Mouse (Mus musculus): ENCODE measurements at regions not wholly inside any gene's neighbourhood (a gene's known extent, or its start where the extent isn't known, plus 50 kb on each side); places are given as distances from the start of the nearest gene placed in this dataset.
"Not testable (repeated sequence)": the region's sequence is repeated elsewhere in the genome, so short reads cannot be mapped to it uniquely, and the experiment has no call there.

- H3K9ac ChIP-seq (replicated peaks) = no peak overlapping the region
- ATAC-seq (ENCODE audit: low FRiP score) = no peak
- no peaks in the 10 kb centered on the region for H3K4me1 ChIP-seq
- no peaks in the 10 kb centered on the region for H3K9me3 ChIP-seq (replicated peaks)
- 78% methylated on average over 2 of the region's 2 CpGs for whole genome bisulfite sequencing
- no peaks in the 10 kb centered on the region for H3K27me3 ChIP-seq (replicated peaks)
- H3K4me3 ChIP-seq (replicated peaks) = no peak overlapping the region
- no peaks in the 10 kb centered on the region for H3K36me3 ChIP-seq
- H3K27ac ChIP-seq (replicated peaks) = no peak overlapping the region
- no peak overlapping the region for H3K4me2 ChIP-seq
Measured at GRCm38 (mm10) chr12:11708879-11709602, 253.2 kb downstream of the Rad51ap2 start.

- Histone ChIP-seq H3K4me2 (no peak overlapping the region), H3K36me3 (no peaks in the 10 kb centered on the region), H3K4me3 (replicated peaks) (no peak overlapping the region), H3K27me3 (replicated peaks) (no peaks in the 10 kb centered on the region), H3K4me1 (no peaks in the 10 kb centered on the region), H3K9ac (replicated peaks) (no peak overlapping the region), H3K27ac (replicated peaks) (no peak overlapping the region), H3K9me3 (replicated peaks) (no peaks in the 10 kb centered on the region)
- WGBS = 75% methylated on average over 4 of the region's 4 CpGs
- ATAC-seq (ENCODE audit: low FRiP score) = no peak
Measured at GRCm38 (mm10) chr12:11717633-11718032, 261.8 kb downstream of the Rad51ap2 start.

GRCm38 (mm10) chr12:11751471-11751870 lies 295.6 kb downstream of the Rad51ap2 start:
- Histone ChIP-seq H3K9ac (replicated peaks) (no peak overlapping the region), H3K4me2 (no peak overlapping the region), H3K27ac (replicated peaks) (no peak overlapping the region), H3K27me3 (replicated peaks) (no peaks in the 10 kb centered on the region), H3K4me1 (no peaks in the 10 kb centered on the region), H3K9me3 (replicated peaks) (no peaks in the 10 kb centered on the region), H3K4me3 (replicated peaks) (no peak overlapping the region), H3K36me3 (no peaks in the 10 kb centered on the region)
- no peak for ATAC-seq (ENCODE audit: low FRiP score)
- 89% methylated on average over 2 of the region's 2 CpGs for WGBS

- no peaks in the 10 kb centered on the region for H3K27me3 ChIP-seq (replicated peaks)
- H3K4me1 ChIP-seq = no peaks in the 10 kb centered on the region
- no peak overlapping the region for H3K4me3 ChIP-seq (replicated peaks)
- no peak overlapping the region for H3K9ac ChIP-seq (replicated peaks)
- no peak for ATAC-seq (ENCODE audit: low FRiP score)
- no peaks in the 10 kb centered on the region for H3K9me3 ChIP-seq (replicated peaks)
- no peak overlapping the region for H3K4me2 ChIP-seq
- H3K36me3 ChIP-seq = no peaks in the 10 kb centered on the region
- H3K27ac ChIP-seq (replicated peaks) = no peak overlapping the region
Measured at GRCm38 (mm10) chr12:11754184-11754907, 298.5 kb downstream of the Rad51ap2 start.

- Histone ChIP-seq H3K27ac (replicated peaks) (no peak overlapping the region), H3K9me3 (replicated peaks) (no peaks in the 10 kb centered on the region), H3K4me2 (no peak overlapping the region), H3K4me3 (replicated peaks) (no peak overlapping the region), H3K36me3 (no peaks in the 10 kb centered on the region), H3K27me3 (replicated peaks) (no peaks in the 10 kb centered on the region), H3K9ac (replicated peaks) (no peak overlapping the region), H3K4me1 (no peaks in the 10 kb centered on the region)
- 88% methylated on average over 2 of the region's 2 CpGs for WGBS
- ATAC-seq (ENCODE audit: low FRiP score) = no peak
Measured at GRCm38 (mm10) chr12:11802326-11802725, 346.4 kb downstream of the Rad51ap2 start.

GRCm38 (mm10) chr12:11803162-11803561 lies 347.3 kb downstream of the Rad51ap2 start:
- no peaks in the 10 kb centered on the region for H3K9me3 ChIP-seq (replicated peaks)
- H3K4me1 ChIP-seq = no peaks in the 10 kb centered on the region
- ATAC-seq (ENCODE audit: low FRiP score) = no peak
- H3K9ac ChIP-seq (replicated peaks) = no peak overlapping the region
- H3K36me3 ChIP-seq = no peaks in the 10 kb centered on the region
- no peak overlapping the region for H3K4me3 ChIP-seq (replicated peaks)
- H3K27ac ChIP-seq (replicated peaks) = no peak overlapping the region
- no peak overlapping the region for H3K4me2 ChIP-seq
- H3K27me3 ChIP-seq (replicated peaks) = no peaks in the 10 kb centered on the region
- 78% methylated on average over 1 of the region's 1 CpGs for WGBS

GRCm38 (mm10) chr12:11829701-11830100 lies 373.8 kb downstream of the Rad51ap2 start:
- H3K27me3 ChIP-seq (replicated peaks) = no peaks in the 10 kb centered on the region
- no peak overlapping the region for H3K9ac ChIP-seq (replicated peaks)
- no peak for ATAC-seq (ENCODE audit: low FRiP score)
- H3K27ac ChIP-seq (replicated peaks) = no peak overlapping the region
- H3K9me3 ChIP-seq (replicated peaks) = no peaks in the 10 kb centered on the region
- 0 out of 2 replicates have a peak, but pooled peaks cover 2% of the 10 kb centered on the region for H3K4me1 ChIP-seq
- H3K4me2 ChIP-seq = no peak overlapping the region
- H3K4me3 ChIP-seq (replicated peaks) = no peak overlapping the region
- H3K36me3 ChIP-seq = no peaks in the 10 kb centered on the region

GRCm38 (mm10) chr12:11831292-11831691 lies 375.4 kb downstream of the Rad51ap2 start:
- no peak overlapping the region for H3K9ac ChIP-seq (replicated peaks)
- H3K27me3 ChIP-seq (replicated peaks) = no peaks in the 10 kb centered on the region
- 61% methylated on average over 5 of the region's 5 CpGs for WGBS
- H3K9me3 ChIP-seq (replicated peaks) = no peaks in the 10 kb centered on the region
- H3K36me3 ChIP-seq = no peaks in the 10 kb centered on the region
- 0 out of 2 replicates have a peak, but pooled peaks cover 2% of the 10 kb centered on the region for H3K4me1 ChIP-seq
- H3K27ac ChIP-seq (replicated peaks) = no peak overlapping the region
- H3K4me2 ChIP-seq = no peak overlapping the region
- no peak overlapping the region for H3K4me3 ChIP-seq (replicated peaks)
- no peak for ATAC-seq (ENCODE audit: low FRiP score)

- Histone ChIP-seq H3K9me3 (replicated peaks) (no peaks in the 10 kb centered on the region), H3K27ac (replicated peaks) (no peak overlapping the region), H3K36me3 (no peaks in the 10 kb centered on the region), H3K4me2 (no peak overlapping the region), H3K9ac (replicated peaks) (no peak overlapping the region), H3K27me3 (replicated peaks) (no peaks in the 10 kb centered on the region), H3K4me3 (replicated peaks) (no peak overlapping the region), H3K4me1 (no peaks in the 10 kb centered on the region)
- WGBS = 71% methylated on average over 3 of the region's 3 CpGs
- ATAC-seq (ENCODE audit: low FRiP score) = no peak
Measured at GRCm38 (mm10) chr12:11837819-11838472, 382.1 kb downstream of the Rad51ap2 start.

- H3K4me2 ChIP-seq = no peak overlapping the region
- no peak overlapping the region for H3K4me3 ChIP-seq (replicated peaks)
- H3K36me3 ChIP-seq = no peaks in the 10 kb centered on the region
- H3K9me3 ChIP-seq (replicated peaks) = no peaks in the 10 kb centered on the region
- no peaks in the 10 kb centered on the region for H3K27me3 ChIP-seq (replicated peaks)
- ATAC-seq (ENCODE audit: low FRiP score) = no peak
- no peak overlapping the region for H3K27ac ChIP-seq (replicated peaks)
- H3K4me1 ChIP-seq = no peaks in the 10 kb centered on the region
- H3K9ac ChIP-seq (replicated peaks) = no peak overlapping the region
- WGBS = 49% methylated on average over 3 of the region's 3 CpGs
Measured at GRCm38 (mm10) chr12:11851034-11851433, 395.2 kb downstream of the Rad51ap2 start.

GRCm38 (mm10) chr12:11881809-11882208 lies 380.1 kb upstream of the Fam49a start:
- H3K27me3 ChIP-seq (replicated peaks); H3K27ac ChIP-seq (replicated peaks); H3K4me1 ChIP-seq; H3K4me2 ChIP-seq; H3K4me3 ChIP-seq (replicated peaks); H3K9ac ChIP-seq (replicated peaks); H3K36me3 ChIP-seq; H3K9me3 ChIP-seq (replicated peaks): not testable (repeated sequence)
- ATAC-seq (ENCODE audit: low FRiP score) = peak; percentile 31; the same call in 1 of the 2 replicates
- WGBS = 92% methylated on average over 11 of the region's 11 CpGs

GRCm38 (mm10) chr12:11887291-11887690 lies 374.6 kb upstream of the Fam49a start:
- Histone ChIP-seq H3K9ac (replicated peaks) (no peak overlapping the region), H3K4me2 (no peak overlapping the region), H3K27me3 (replicated peaks) (no peaks in the 10 kb centered on the region), H3K4me1 (no peaks in the 10 kb centered on the region), H3K9me3 (replicated peaks) (no peaks in the 10 kb centered on the region), H3K36me3 (no peaks in the 10 kb centered on the region), H3K4me3 (replicated peaks) (no peak overlapping the region), H3K27ac (replicated peaks) (no peak overlapping the region)
- ATAC-seq (ENCODE audit: low FRiP score) = no peak
